Mouse (Mus musculus) erythroblast, embryonic 14.5 days (primary cell): ENCODE results near the gene Polr2a.

Experiments used
- GATA1 ChIP-seq: IDR thresholded peaks from 2 replicates; pipeline ENCODE4 v1.6.1; 2012; ENCODE audit warnings: low read length, inconsistent platforms, mixed read lengths
- TAL1 ChIP-seq: IDR thresholded peaks from 3 replicates; pipeline ENCODE4 v1.6.1; 2012; ENCODE audit warnings: low read length, inconsistent platforms, mixed read lengths

- TF ChIP-seq GATA1, result no peak
- no peak for TF ChIP-seq TAL1
Measured at GRCm38 (mm10) chr11:69807641-69808040, 49.2 kb upstream of the Polr2a start.
